Mouse (Mus musculus) neural tube, embryonic 12.5 days (tissue): Measurements from ENCODE around the gene Clk2. TPM values are rescaled to one million over a fixed set of nuclear protein-coding genes. Genes with fewer than 3 reads are reported as not detected.

Experiments
- ATAC-seq: fragments of 200-750 bp; cut with Nextera tagmentation; 2 replicates; pipeline ENCODE4 v1.8.0; 2017; ENCODE audit warnings: low read depth, mild to moderate bottlenecking, moderate TSS enrichment, moderate library complexity; ENCODE audit not compliant: low FRiP score
- H3K27ac ChIP-seq: fragments of 300-500 bp; sonication (generic); 2 replicates; pipeline ENCODE4 v1.5.1; 2016
- H3K27me3 ChIP-seq: fragments of 300-500 bp; sonication (generic); replicated peaks from 2 replicates; pipeline ENCODE4 v1.6.1; 2016; ENCODE audit warnings: mild to moderate bottlenecking
- H3K36me3 ChIP-seq: fragments of 300-500 bp; sonication (generic); 2 replicates; pipeline ENCODE4 v1.6.1; 2016; ENCODE audit warnings: mild to moderate bottlenecking
- H3K4me1 ChIP-seq: fragments of 300-500 bp; sonication (generic); 2 replicates; pipeline ENCODE4 v1.6.1; 2016
- H3K4me2 ChIP-seq: fragments of 300-500 bp; sonication (generic); replicated peaks from 2 replicates; pipeline ENCODE4 v1.6.1; 2016; ENCODE audit warnings: mild to moderate bottlenecking
- H3K4me3 ChIP-seq: fragments of 300-500 bp; sonication (generic); 2 replicates; pipeline ENCODE4 v1.5.1; 2016
- H3K9ac ChIP-seq: fragments of 300-500 bp; sonication (generic); 2 replicates; pipeline ENCODE4 v1.6.1; 2016; ENCODE audit warnings: mild to moderate bottlenecking
- H3K9me3 ChIP-seq: fragments of 300-500 bp; sonication (generic); 2 replicates; pipeline ENCODE4 v1.6.1; 2016; ENCODE audit warnings: mild to moderate bottlenecking
- WGBS: fragments of 180-500 bp; shearing (Covaris S2); methylation state at CpG from one replicate; pipeline ENCODE4 v1.1.7; 2016; 5-methylcytosine and 5-hydroxymethylcytosine counted together
- polyA plus RNA-seq: library from polyadenylated mRNA; unstranded; fragments of >200 nt; fragmentation: Nextera tagmentation; extraction: Ambion mirVana; gene quantifications from 2 replicates; pipeline ENCODE4 v1.2.1, GENCODE M21; 2016

The Clk2 gene
- polyA plus RNA-seq, 1 experiment from 2014 or later, result 43.0 TPM

GRCm38 (mm10) chr3:89202253-89203141, 37.9 kb downstream of the Clk2 start, which contains the start of gene Gba:
TSS of gene Gba (plus strand) at chr3:89202928.
- Histone ChIP-seq H3K4me1 (peaks cover 6% of the 10 kb centered on the region), H3K9me3 (no peaks in the 10 kb centered on the region), H3K27me3 (no peaks in the 10 kb centered on the region), H3K27ac (no peak within 1 kb of the TSS), H3K4me2 (peak within 1 kb of the TSS; percentile 70), H3K4me3 (peak within 1 kb of the TSS; percentile 43), H3K36me3 (peaks cover 33% of the 10 kb centered on the region), H3K9ac (peak within 1 kb of the TSS; percentile 62)
- peak; percentile 83 for ATAC-seq
- 28% methylated on average over 13 of the region's 13 CpGs for WGBS

- H3K36me3 ChIP-seq, result peaks cover 39% of the 10 kb centered on the region
- peaks cover 6% of the 10 kb centered on the region for H3K4me1 ChIP-seq
- peak overlapping the region; percentile 70 for H3K4me2 ChIP-seq
- no peaks in the 10 kb centered on the region for H3K9me3 ChIP-seq
- no peaks in the 10 kb centered on the region for H3K27me3 ChIP-seq
- peak overlapping the region; percentile 62 for H3K9ac ChIP-seq
- H3K4me3 ChIP-seq, result peak overlapping the region; percentile 43
- ATAC-seq, result 0 out of 2 replicates have a peak, but pooled peaks have one; percentile 16
- 40% methylated on average over 5 of the region's 5 CpGs for WGBS
- no peak overlapping the region for H3K27ac ChIP-seq
These were observed 38.5 kb downstream of the Clk2 start for GRCm38 (mm10) chr3:89203142-89203514.

DNA sequence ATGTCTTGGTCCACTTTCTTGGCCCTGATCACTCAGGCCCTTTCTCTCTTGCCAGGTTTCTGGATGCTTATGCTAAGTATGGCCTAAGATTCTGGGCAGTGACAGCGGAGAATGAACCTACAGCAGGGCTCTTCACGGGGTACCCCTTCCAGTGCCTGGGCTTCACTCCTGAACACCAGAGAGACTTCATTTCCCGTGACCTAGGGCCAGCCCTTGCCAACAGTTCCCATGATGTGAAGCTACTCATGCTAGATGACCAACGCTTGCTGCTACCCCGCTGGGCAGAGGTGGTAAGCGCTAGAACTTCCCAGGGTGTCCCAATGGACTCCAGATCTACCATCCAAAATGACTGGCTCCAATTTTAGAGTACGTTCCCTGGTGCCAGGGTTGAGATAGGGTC, 41.5 kb downstream of the Clk2 start:
- H3K27ac ChIP-seq, result no peak overlapping the region
- H3K9ac ChIP-seq, result no peak overlapping the region
- peaks cover 69% of the 10 kb centered on the region for H3K36me3 ChIP-seq
- peaks cover 6% of the 10 kb centered on the region for H3K4me1 ChIP-seq
- WGBS, result 93% methylated on average over 7 of the region's 7 CpGs
- no peak for ATAC-seq
- no peaks in the 10 kb centered on the region for H3K9me3 ChIP-seq
- no peak overlapping the region for H3K4me2 ChIP-seq
- no peak overlapping the region for H3K4me3 ChIP-seq
- no peaks in the 10 kb centered on the region for H3K27me3 ChIP-seq

GRCm38 (mm10) chr3:89206695-89207094, 42.1 kb downstream of the Clk2 start:
- no peak overlapping the region for H3K9ac ChIP-seq
- peaks cover 6% of the 10 kb centered on the region for H3K4me1 ChIP-seq
- WGBS, result 93% methylated on average over 2 of the region's 2 CpGs
- no peaks in the 10 kb centered on the region for H3K27me3 ChIP-seq
- H3K4me3 ChIP-seq, result no peak overlapping the region
- H3K27ac ChIP-seq, result no peak overlapping the region
- no peak overlapping the region for H3K4me2 ChIP-seq
- no peaks in the 10 kb centered on the region for H3K9me3 ChIP-seq
- H3K36me3 ChIP-seq, result peaks cover 70% of the 10 kb centered on the region
- no peak for ATAC-seq

GRCm38 (mm10) chr3:89208075-89208657, 43.6 kb downstream of the Clk2 start:
- Histone ChIP-seq H3K27ac (no peak overlapping the region), H3K27me3 (no peaks in the 10 kb centered on the region), H3K4me3 (no peak overlapping the region), H3K4me1 (peaks cover 12% of the 10 kb centered on the region), H3K36me3 (peaks cover 70% of the 10 kb centered on the region), H3K4me2 (0 out of 2 replicates have a peak overlapping the region, but pooled peaks have one; percentile 3), H3K9me3 (no peaks in the 10 kb centered on the region), H3K9ac (no peak overlapping the region)
- WGBS, result 92% methylated on average over 13 of the region's 13 CpGs
- no peak for ATAC-seq

GRCm38 (mm10) chr3:89208736-89209135, 44.1 kb downstream of the Clk2 start:
- H3K4me1 ChIP-seq, result peaks cover 10% of the 10 kb centered on the region
- peaks cover 70% of the 10 kb centered on the region for H3K36me3 ChIP-seq
- H3K9ac ChIP-seq, result 0 out of 2 replicates have a peak overlapping the region, but pooled peaks have one; percentile 2
- no peak for ATAC-seq
- H3K27me3 ChIP-seq, result no peaks in the 10 kb centered on the region
- no peak overlapping the region for H3K4me3 ChIP-seq
- H3K9me3 ChIP-seq, result no peaks in the 10 kb centered on the region
- 85% methylated on average over 6 of the region's 6 CpGs for WGBS
- H3K4me2 ChIP-seq, result no peak overlapping the region
- no peak overlapping the region for H3K27ac ChIP-seq

DNA sequence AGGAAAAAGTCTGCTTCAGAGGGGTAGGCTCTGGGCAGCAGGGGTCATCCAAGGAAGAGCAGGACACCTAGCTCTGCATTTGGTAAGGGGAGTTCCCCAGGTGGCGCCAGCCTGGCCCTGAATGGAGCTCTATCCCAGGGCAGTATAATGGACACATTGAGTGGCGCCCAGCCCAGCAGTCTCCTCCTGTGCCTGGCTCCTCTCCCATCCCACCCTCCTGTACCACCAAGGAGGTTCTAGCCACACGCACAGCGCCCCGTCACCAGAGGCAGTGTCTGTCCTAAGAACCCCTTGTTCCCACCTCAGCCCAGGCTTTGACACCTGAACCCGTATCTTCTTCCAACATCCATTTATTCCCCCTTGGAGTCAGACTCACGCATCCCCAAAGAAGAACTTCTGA, 45.1 kb downstream of the Clk2 start:
- no peak overlapping the region for H3K4me2 ChIP-seq
- no peak for ATAC-seq
- H3K36me3 ChIP-seq, result peaks cover 63% of the 10 kb centered on the region
- no peak overlapping the region for H3K4me3 ChIP-seq
- no peaks in the 10 kb centered on the region for H3K27me3 ChIP-seq
- H3K9me3 ChIP-seq, result no peaks in the 10 kb centered on the region
- no peak overlapping the region for H3K27ac ChIP-seq
- WGBS, result 91% methylated on average over 7 of the region's 7 CpGs
- peaks cover 14% of the 10 kb centered on the region for H3K4me1 ChIP-seq
- H3K9ac ChIP-seq, result 0 out of 2 replicates have a peak overlapping the region, but pooled peaks have one; percentile 2

GRCm38 (mm10) chr3:89210162-89210561, 45.6 kb downstream of the Clk2 start:
- Histone ChIP-seq H3K9me3 (no peaks in the 10 kb centered on the region), H3K4me1 (peaks cover 19% of the 10 kb centered on the region), H3K27me3 (no peaks in the 10 kb centered on the region), H3K27ac (no peak overlapping the region), H3K9ac (no peak overlapping the region), H3K36me3 (peaks cover 59% of the 10 kb centered on the region), H3K4me2 (no peak overlapping the region), H3K4me3 (no peak overlapping the region)
- 92% methylated on average over 13 of the region's 13 CpGs for WGBS
- ATAC-seq, result no peak

DNA sequence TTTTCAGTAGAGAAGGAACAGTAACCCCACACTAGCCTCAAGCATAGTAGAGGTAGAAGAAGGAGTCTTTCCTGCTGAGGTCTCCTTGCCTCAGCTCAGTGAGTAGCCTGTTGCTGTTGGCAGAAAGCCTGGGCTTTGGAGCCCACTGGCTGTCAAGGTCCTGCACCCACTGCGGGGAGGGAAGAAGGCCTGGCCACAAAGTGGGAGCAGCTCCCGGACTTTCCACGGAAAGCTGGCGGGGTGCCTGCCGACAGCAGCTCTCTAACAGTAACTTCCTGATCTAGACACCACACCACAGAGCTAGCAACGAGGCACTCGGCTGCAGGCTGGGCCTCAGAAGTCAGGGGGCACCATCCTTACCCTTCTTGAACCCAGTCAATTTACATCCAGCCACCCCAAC, 46.1 kb downstream of the Clk2 start:
- ATAC-seq, result no peak
- 88% methylated on average over 7 of the region's 7 CpGs for WGBS

DNA sequence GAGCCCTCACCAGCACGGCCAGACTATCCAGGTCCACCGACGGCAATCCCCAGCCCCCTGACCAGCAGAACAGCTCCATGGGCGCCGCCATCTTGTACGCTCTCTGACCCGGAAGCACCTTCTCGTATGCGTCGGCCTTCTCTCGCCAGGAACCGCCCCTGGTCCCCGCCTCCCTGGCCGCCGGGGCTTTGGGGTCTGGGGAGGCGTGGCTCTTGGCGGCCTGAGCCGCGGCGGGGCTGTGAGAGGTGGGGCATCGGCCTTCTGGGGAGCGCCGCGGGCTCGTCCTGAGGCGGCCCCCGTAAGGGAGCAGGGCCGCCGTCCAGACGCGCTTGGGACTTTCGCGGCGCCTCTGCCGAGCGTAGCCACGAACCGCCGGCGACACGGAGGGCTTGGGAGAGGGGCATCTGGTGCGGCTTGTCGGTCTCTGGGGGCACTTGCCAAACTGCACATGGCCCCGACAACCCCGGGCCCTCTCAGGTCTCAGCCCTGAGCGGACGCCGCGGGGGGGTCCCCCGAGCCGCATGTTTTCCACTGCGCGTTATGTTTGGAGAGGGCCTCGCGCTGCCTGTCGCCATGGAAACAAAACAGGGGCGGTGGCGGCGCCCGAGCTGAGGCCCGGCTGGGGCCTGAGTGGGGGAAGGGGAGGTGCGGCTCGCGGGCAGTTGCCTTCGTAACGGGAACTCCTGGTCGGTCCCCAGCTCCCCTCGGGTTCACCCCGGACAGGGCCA, 49.4 kb downstream of the Clk2 start:
- H3K27me3 ChIP-seq, result no peaks in the 10 kb centered on the region
- H3K27ac ChIP-seq, result peak overlapping the region; percentile 89
- peak overlapping the region; percentile 82 for H3K4me3 ChIP-seq
- under 1% methylated on average over 69 of the region's 69 CpGs for WGBS
- peaks cover 26% of the 10 kb centered on the region for H3K36me3 ChIP-seq
- ATAC-seq, result peak; percentile 89
- peak overlapping the region; percentile 73 for H3K4me2 ChIP-seq
- H3K9ac ChIP-seq, result peak overlapping the region; percentile 81
- peaks cover 29% of the 10 kb centered on the region for H3K4me1 ChIP-seq
- no peaks in the 10 kb centered on the region for H3K9me3 ChIP-seq

More for the DNA sequence above, 46.1 kb downstream of the Clk2 start:
- Histone ChIP-seq H3K9me3 (no peaks in the 10 kb centered on the region), H3K27ac (no peak overlapping the region), H3K9ac (no peak overlapping the region), H3K27me3 (no peaks in the 10 kb centered on the region), H3K4me3 (no peak overlapping the region), H3K36me3 (peaks cover 54% of the 10 kb centered on the region), H3K4me1 (peaks cover 24% of the 10 kb centered on the region), H3K4me2 (no peak overlapping the region)

- WGBS, result 1% methylated on average over 18 of the region's 19 CpGs
- peak within 1 kb of the TSS; percentile 81 for H3K9ac ChIP-seq
- H3K4me3 ChIP-seq, result peak within 1 kb of the TSS; percentile 82
- ATAC-seq, result 0 out of 2 replicates have a peak, but pooled peaks have one; percentile 12
- peak within 1 kb of the TSS; percentile 89 for H3K27ac ChIP-seq
- H3K36me3 ChIP-seq, result peaks cover 21% of the 10 kb centered on the region
- no peaks in the 10 kb centered on the region for H3K9me3 ChIP-seq
- peak within 1 kb of the TSS; percentile 73 for H3K4me2 ChIP-seq
- H3K4me1 ChIP-seq, result peaks cover 29% of the 10 kb centered on the region
- H3K27me3 ChIP-seq, result no peaks in the 10 kb centered on the region
These were observed 50.3 kb downstream of the Clk2 start, which contains the start of gene Thbs3 for GRCm38 (mm10) chr3:89214681-89215411. TSS of gene Thbs3 (plus strand) at chr3:89215180.
